Mouse (Mus musculus): ENCODE measurements around the gene Oas1e. TPM values are rescaled to one million over a fixed set of nuclear protein-coding genes. Genes with fewer than 3 reads are reported as not detected.
"Not testable (repeated sequence)": the region's sequence is repeated elsewhere in the genome, so short reads cannot be mapped to it uniquely, and the experiment has no call there.

Gene Oas1e
- not detected in 2 replicates for polyA plus RNA-seq (2015; fragmentation: Nextera tagmentation; extraction: Ambion mirVana)

GRCm38 (mm10) chr5:120795480-120796034, at the start of gene Oas1e:
TSS of gene Oas1e (minus strand) at chr5:120795530.
- H3K9ac ChIP-seq; H3K4me1 ChIP-seq; H3K4me3 ChIP-seq; H3K36me3 ChIP-seq; H3K4me2 ChIP-seq; H3K27ac ChIP-seq; ATAC-seq (ENCODE audit: insufficient number of reproducible peaks, insufficient read depth, low FRiP score, low TSS enrichment, low read depth); H3K27me3 ChIP-seq; H3K9me3 ChIP-seq: not testable (repeated sequence)
- WGBS = 60% methylated on average over 9 of the region's 9 CpGs

GRCm38 (mm10) chr5:120844713-120845112, 49.4 kb upstream of the Oas1e start:
- 0 out of 2 replicates have a peak, but pooled peaks cover 4% of the 10 kb centered on the region for H3K4me1 ChIP-seq
- no peak overlapping the region for H3K9ac ChIP-seq
- H3K4me3 ChIP-seq = no peak overlapping the region
- no peaks in the 10 kb centered on the region for H3K27me3 ChIP-seq
- WGBS = 48% methylated on average over 3 of the region's 3 CpGs
- H3K9me3 ChIP-seq = no peaks in the 10 kb centered on the region; the same call in 1 of the 2 replicates
- H3K4me2 ChIP-seq = no peak overlapping the region
- ATAC-seq (ENCODE audit: insufficient number of reproducible peaks, insufficient read depth, low FRiP score, low TSS enrichment, low read depth) = no peak
- H3K36me3 ChIP-seq = no peaks in the 10 kb centered on the region
- H3K27ac ChIP-seq = peak overlapping the region; percentile 39; the same call in 1 of the 2 replicates

- no peak overlapping the region for H3K9ac ChIP-seq
- peaks cover 19% of the 10 kb centered on the region for H3K27me3 ChIP-seq
- WGBS = 6% methylated on average over 8 of the region's 8 CpGs
- H3K9me3 ChIP-seq = no peaks in the 10 kb centered on the region
- H3K4me3 ChIP-seq = no peak overlapping the region
- no peak for ATAC-seq (ENCODE audit: insufficient number of reproducible peaks, insufficient read depth, low FRiP score, low TSS enrichment, low read depth)
- H3K4me1 ChIP-seq = no peaks in the 10 kb centered on the region
- no peaks in the 10 kb centered on the region for H3K36me3 ChIP-seq
- no peak overlapping the region for H3K27ac ChIP-seq
- H3K4me2 ChIP-seq = no peak overlapping the region
Measured at GRCm38 (mm10) chr5:120836731-120837585, 41.6 kb upstream of the Oas1e start.

GRCm38 (mm10) chr5:120833335-120834280, 38.3 kb upstream of the Oas1e start:
- WGBS = 19% methylated on average over 17 of the region's 17 CpGs
- H3K4me1 ChIP-seq = no peaks in the 10 kb centered on the region
- H3K36me3 ChIP-seq = no peaks in the 10 kb centered on the region
- no peak overlapping the region for H3K27ac ChIP-seq
- ATAC-seq (ENCODE audit: insufficient number of reproducible peaks, insufficient read depth, low FRiP score, low TSS enrichment, low read depth) = no peak
- H3K27me3 ChIP-seq = peaks cover 19% of the 10 kb centered on the region
- H3K9ac ChIP-seq = no peak overlapping the region
- no peak overlapping the region for H3K4me2 ChIP-seq
- no peaks in the 10 kb centered on the region for H3K9me3 ChIP-seq
- H3K4me3 ChIP-seq = no peak overlapping the region

GRCm38 (mm10) chr5:120831031-120831430, 35.7 kb upstream of the Oas1e start:
- Histone ChIP-seq H3K4me1 (no peaks in the 10 kb centered on the region), H3K4me3 (no peak overlapping the region), H3K9ac (no peak overlapping the region), H3K9me3 (no peaks in the 10 kb centered on the region), H3K36me3 (no peaks in the 10 kb centered on the region), H3K27me3 (peaks cover 15% of the 10 kb centered on the region), H3K27ac (no peak overlapping the region), H3K4me2 (no peak overlapping the region)
- WGBS = 79% methylated on average over 4 of the region's 4 CpGs
- ATAC-seq (ENCODE audit: insufficient number of reproducible peaks, insufficient read depth, low FRiP score, low TSS enrichment, low read depth) = no peak

- Histone ChIP-seq H3K9me3 (peaks cover 15% of the 10 kb centered on the region), H3K27me3 (no peaks in the 10 kb centered on the region), H3K36me3 (no peaks in the 10 kb centered on the region), H3K27ac (no peak overlapping the region), H3K4me2 (no peak overlapping the region), H3K4me1 (no peaks in the 10 kb centered on the region), H3K4me3 (no peak overlapping the region), H3K9ac (no peak overlapping the region)
- ATAC-seq (ENCODE audit: insufficient number of reproducible peaks, insufficient read depth, low FRiP score, low TSS enrichment, low read depth) = no peak
Measured at GRCm38 (mm10) chr5:120818999-120819398, 23.7 kb upstream of the Oas1e start.

GRCm38 (mm10) chr5:120815949-120816348, 20.6 kb upstream of the Oas1e start:
- no peaks in the 10 kb centered on the region for H3K27me3 ChIP-seq
- no peak overlapping the region for H3K4me2 ChIP-seq
- 54% methylated on average over 3 of the region's 3 CpGs for WGBS
- no peak overlapping the region for H3K9ac ChIP-seq
- no peak for ATAC-seq (ENCODE audit: insufficient number of reproducible peaks, insufficient read depth, low FRiP score, low TSS enrichment, low read depth)
- no peak overlapping the region for H3K27ac ChIP-seq
- H3K4me3 ChIP-seq = no peak overlapping the region
- no peaks in the 10 kb centered on the region for H3K36me3 ChIP-seq
- H3K4me1 ChIP-seq = peaks cover 14% of the 10 kb centered on the region
- peaks cover 15% of the 10 kb centered on the region for H3K9me3 ChIP-seq

GRCm38 (mm10) chr5:120813023-120813422, 17.7 kb upstream of the Oas1e start:
- no peak for ATAC-seq (ENCODE audit: insufficient number of reproducible peaks, insufficient read depth, low FRiP score, low TSS enrichment, low read depth)
- no peaks in the 10 kb centered on the region for H3K27me3 ChIP-seq
- peaks cover 14% of the 10 kb centered on the region for H3K4me1 ChIP-seq
- no peaks in the 10 kb centered on the region for H3K36me3 ChIP-seq
- H3K9ac ChIP-seq = peak overlapping the region; percentile 62
- no peaks in the 10 kb centered on the region for H3K9me3 ChIP-seq
- H3K4me2 ChIP-seq = peak overlapping the region; percentile 58
- H3K27ac ChIP-seq = no peak overlapping the region
- WGBS = 82% methylated on average over 6 of the region's 6 CpGs
- H3K4me3 ChIP-seq = peak overlapping the region; percentile 38

GRCm38 (mm10) chr5:120811951-120812819, 16.9 kb upstream of the Oas1e start, which contains the start of gene Oas1c:
TSS of gene Oas1c (minus strand) at chr5:120812514.
- Histone ChIP-seq H3K4me2 (peak within 1 kb of the TSS; percentile 58), H3K27me3 (no peaks in the 10 kb centered on the region), H3K4me3 (peak within 1 kb of the TSS; percentile 38), H3K9me3 (no peaks in the 10 kb centered on the region), H3K9ac (peak within 1 kb of the TSS; percentile 62), H3K4me1 (peaks cover 14% of the 10 kb centered on the region), H3K36me3 (no peaks in the 10 kb centered on the region), H3K27ac (peak within 1 kb of the TSS; percentile 86)
- 4% methylated on average over 18 of the region's 18 CpGs for WGBS
- ATAC-seq (ENCODE audit: insufficient number of reproducible peaks, insufficient read depth, low FRiP score, low TSS enrichment, low read depth) = peak; percentile 43; the same call in 1 of the 2 replicates

GRCm38 (mm10) chr5:120809171-120809570, 13.8 kb upstream of the Oas1e start:
- H3K36me3 ChIP-seq = no peaks in the 10 kb centered on the region
- ATAC-seq (ENCODE audit: insufficient number of reproducible peaks, insufficient read depth, low FRiP score, low TSS enrichment, low read depth) = no peak
- WGBS = 33% methylated on average over 6 of the region's 6 CpGs

More at GRCm38 (mm10) chr5:120809171-120809570, 13.8 kb upstream of the Oas1e start:
- no peak overlapping the region for H3K9ac ChIP-seq
- no peak overlapping the region for H3K4me2 ChIP-seq
- no peak overlapping the region for H3K4me3 ChIP-seq
- H3K27ac ChIP-seq = no peak overlapping the region
- H3K9me3 ChIP-seq = no peaks in the 10 kb centered on the region
- H3K4me1 ChIP-seq = peaks cover 14% of the 10 kb centered on the region
- no peaks in the 10 kb centered on the region for H3K27me3 ChIP-seq
